Comparison of ENCODE assay signal across 14 mouse cellular contexts in the genomic region with DNA sequence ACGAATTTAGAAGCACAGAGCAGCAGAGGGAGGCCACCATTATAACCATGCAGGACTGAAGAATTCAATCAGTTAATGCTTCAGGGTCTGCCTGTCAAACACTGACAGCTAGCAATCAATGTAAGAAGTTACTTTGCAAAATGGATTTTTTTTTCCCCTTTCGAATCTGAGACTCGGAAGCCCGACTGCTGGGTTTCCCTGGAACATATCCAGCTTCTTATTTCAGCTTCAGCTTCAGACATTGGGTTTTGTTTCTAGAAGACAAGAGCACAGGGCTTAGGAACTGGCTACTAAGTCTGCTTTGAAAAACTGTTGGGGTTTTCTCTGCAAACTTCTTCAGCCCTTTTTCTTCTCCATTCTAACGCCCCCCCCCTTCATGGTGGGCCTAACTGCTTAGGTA.
DNase-seq lines count a peak whose midpoint lies in the region; ATAC-seq and TF ChIP-seq lines count a peak whose summit lies in the region.
"Had no signal": no experiment of that assay in that cellular context is flagged by ENCODE, and none has a peak within 500 bp of the region (broad histone marks: within the 10 kb centered on the region; RNA-seq: fewer than 3 reads in every experiment).

No protein-coding gene starts in this region.

- DNase-seq in neural tube, embryonic 11.5 days (ENCODE audit: low spot score): no peak
- no peak for DNase-seq in neural tube, embryonic 10.5 days (ENCODE audit: extremely low spot score, low spot score)
- DNase-seq in hindbrain, postnatal 0 days (ENCODE audit: low spot score): peak; percentile 18
- DNase-seq in left cerebral cortex, adult 8-10 months (ENCODE audit: low spot score in 2 of 2): no peak
- DNase-seq in adrenal gland, postnatal 10 days: no peak
- no peak for DNase-seq in heart, adult 8-10 months (ENCODE audit: low spot score)
- DNase-seq: cerebellum, adult 9-10 months; gastrocnemius, postnatal 14 days; kidney, postnatal 25 days; thymus, postnatal 36 days had no signal

- H3K9me3 ChIP-seq in neural tube, embryonic 11.5 days (ENCODE audit: control insufficient read depth, low read length): no peaks in the 10 kb centered on the region
- no peaks in the 10 kb centered on the region for H3K9me3 ChIP-seq in forebrain, embryonic 13.5 days (replicated peaks)
- H3K9me3 ChIP-seq in hindbrain, postnatal 0 days (ENCODE audit: low read length): no peaks in the 10 kb centered on the region
- H3K9me3 ChIP-seq: heart, embryonic 13.5 days; stomach, embryonic 15.5 days had no signal

- no peaks in the 10 kb centered on the region for H3K36me3 ChIP-seq in neural tube, embryonic 11.5 days (ENCODE audit: control insufficient read depth, insufficient read depth, low read length)
- peaks cover 14% of the 10 kb centered on the region; the same call in 1 of the 2 replicates for H3K36me3 ChIP-seq in forebrain, embryonic 13.5 days (ENCODE audit: poor library complexity, severe bottlenecking)
- H3K36me3 ChIP-seq in hindbrain, postnatal 0 days (ENCODE audit: insufficient read depth, low read length): no peaks in the 10 kb centered on the region
- H3K36me3 ChIP-seq: heart, embryonic 13.5 days; stomach, embryonic 15.5 days had no signal

- H3K4me2 ChIP-seq in neural tube, embryonic 11.5 days (ENCODE audit: low read depth): no peak overlapping the region
- H3K4me2 ChIP-seq in forebrain, embryonic 13.5 days: no peak overlapping the region; the same call in none of the 2 replicates
- no peak overlapping the region for H3K4me2 ChIP-seq in hindbrain, postnatal 0 days (ENCODE audit: low read depth, low read length)
- H3K4me2 ChIP-seq: heart, embryonic 13.5 days; stomach, embryonic 15.5 days had no signal

- no peak for TF ChIP-seq CTCF in hindbrain, postnatal 0 days (IDR thresholded peaks at IDR 0.05; ENCODE audit: low read depth)

- WGBS in neural tube, embryonic 11.5 days: 58% methylated on average over 5 of the region's 5 CpGs
- WGBS in forebrain, embryonic 13.5 days: 37% methylated on average over 5 of the region's 5 CpGs
- WGBS in hindbrain, postnatal 0 days: 28% methylated on average over 5 of the region's 5 CpGs

- no peak for ATAC-seq in neural tube, embryonic 11.5 days (ENCODE audit: insufficient read depth, low FRiP score, low TSS enrichment)
- no peak for ATAC-seq in forebrain, embryonic 13.5 days
- no peak for ATAC-seq in hindbrain, postnatal 0 days

- H3K27me3 ChIP-seq in neural tube, embryonic 11.5 days (ENCODE audit: control insufficient read depth, insufficient read depth, low read length): no peaks in the 10 kb centered on the region
- no peaks in the 10 kb centered on the region for H3K27me3 ChIP-seq in forebrain, embryonic 13.5 days
- no peaks in the 10 kb centered on the region for H3K27me3 ChIP-seq in hindbrain, postnatal 0 days (ENCODE audit: insufficient read depth, low read length)
- H3K27me3 ChIP-seq: heart, embryonic 13.5 days; stomach, embryonic 15.5 days had no signal

- peak overlapping the region; percentile 92 for H3K27ac ChIP-seq in neural tube, embryonic 11.5 days (ENCODE audit: low read depth, low read length)
- H3K27ac ChIP-seq in forebrain, embryonic 13.5 days: peak overlapping the region; percentile 84
- H3K27ac ChIP-seq in hindbrain, postnatal 0 days: peak overlapping the region; percentile 36; the same call in 1 of the 2 replicates
- H3K27ac ChIP-seq: heart, embryonic 13.5 days; stomach, embryonic 15.5 days had no signal

- no peak overlapping the region for H3K4me3 ChIP-seq in neural tube, embryonic 11.5 days (ENCODE audit: low read depth, low read length)
- no peak overlapping the region for H3K4me3 ChIP-seq in forebrain, embryonic 13.5 days
- no peak overlapping the region for H3K4me3 ChIP-seq in hindbrain, postnatal 0 days (ENCODE audit: low read length)
- H3K4me3 ChIP-seq: heart, embryonic 13.5 days; myocyte; stomach, embryonic 15.5 days had no signal

- no peak overlapping the region for H3K9ac ChIP-seq in neural tube, embryonic 11.5 days (ENCODE audit: low read length)
- no peak overlapping the region for H3K9ac ChIP-seq in forebrain, embryonic 13.5 days
- H3K9ac ChIP-seq in hindbrain, postnatal 0 days (replicated peaks; ENCODE audit: low read length): no peak overlapping the region
- H3K9ac ChIP-seq: heart, embryonic 13.5 days; stomach, embryonic 15.5 days had no signal

- H3K4me1 ChIP-seq in neural tube, embryonic 11.5 days (ENCODE audit: control insufficient read depth, insufficient read depth, low read length): peaks cover 49% of the 10 kb centered on the region
- peaks cover 37% of the 10 kb centered on the region for H3K4me1 ChIP-seq in forebrain, embryonic 13.5 days
- peaks cover 12% of the 10 kb centered on the region; the same call in 1 of the 2 replicates for H3K4me1 ChIP-seq in hindbrain, postnatal 0 days (ENCODE audit: insufficient read depth, low read length)

Comparison
In these comparisons a context has a peak if more than half of its experiments do, and no peak if none do; other contexts are left out.
1. H3K27ac ChIP-seq: peak in every context shown above with its lines; median percentile 92 in neural tube, embryonic 11.5 days; 84 in forebrain, embryonic 13.5 days; 36 in hindbrain, postnatal 0 days.